Mouse (Mus musculus) forebrain, postnatal 0 days (tissue): Measurements from ENCODE around the gene Ahdc1. TPM values are rescaled to one million over a fixed set of nuclear protein-coding genes. Genes with fewer than 3 reads are reported as not detected.

Source experiments
- ATAC-seq: fragments of 200-750 bp; cut with Nextera tagmentation; 2 replicates; pipeline ENCODE4 v1.8.0; 2017; ENCODE audit warnings: mild to moderate bottlenecking, moderate library complexity
- DNase-seq: peaks from one replicate; pipeline ENCODE4 v3.0.0-alpha.2; 2015
- H3K27ac ChIP-seq: fragments of 300-500 bp; sonication (generic); 2 replicates; pipeline ENCODE4 v1.5.1; 2014; ENCODE audit warnings: low read depth, mild to moderate bottlenecking, antibody characterized with exemption, low read length, moderate library complexity, mixed read lengths
- H3K27me3 ChIP-seq: fragments of 300-500 bp; sonication (generic); 2 replicates; pipeline ENCODE4 v1.6.1; 2014; ENCODE audit warnings: mild to moderate bottlenecking, low read length, mixed read lengths; ENCODE audit not compliant: insufficient read depth
- H3K36me3 ChIP-seq: fragments of 300-500 bp; sonication (generic); 2 replicates; pipeline ENCODE4 v1.6.1; 2014; ENCODE audit warnings: mild to moderate bottlenecking, moderate library complexity; ENCODE audit not compliant: insufficient read depth
- H3K4me1 ChIP-seq: fragments of 300-500 bp; sonication (generic); 2 replicates; pipeline ENCODE4 v1.6.1; 2014; ENCODE audit warnings: antibody characterized with exemption; ENCODE audit not compliant: insufficient read depth
- H3K4me2 ChIP-seq: fragments of 300-500 bp; sonication (generic); 2 replicates; pipeline ENCODE4 v1.6.1; 2014; ENCODE audit warnings: low read depth, mild to moderate bottlenecking, moderate library complexity
- H3K4me3 ChIP-seq: fragments of 300-500 bp; sonication (generic); 2 replicates; pipeline ENCODE4 v1.5.1; 2014; ENCODE audit warnings: low read depth, low read length, mixed read lengths
- H3K9ac ChIP-seq: fragments of 300-500 bp; sonication (generic); 2 replicates; pipeline ENCODE4 v1.6.1; 2014; ENCODE audit warnings: mild to moderate bottlenecking
- H3K9me3 ChIP-seq: fragments of 300-500 bp; sonication (generic); 2 replicates; pipeline ENCODE4 v1.6.1; 2016; ENCODE audit warnings: low read length
- CTCF ChIP-seq: sonication (generic); IDR thresholded peaks from 2 replicates; pipeline ENCODE4 v1.5.1; 2016; ENCODE audit warnings: antibody characterized with exemption, control low read depth, low read depth
- WGBS: fragments of 180-500 bp; shearing (Covaris S2); extraction: QIAGEN DNeasy Blood & Tissue Kit; methylation state at CpG from one replicate; pipeline ENCODE4 v1.1.7; 2014; 5-methylcytosine and 5-hydroxymethylcytosine counted together
- polyA plus RNA-seq: library from polyadenylated mRNA; unstranded; fragments of >200 nt; fragmentation: Nextera tagmentation; extraction: Ambion mirVana; gene quantifications from 2 replicates; pipeline ENCODE4 v1.2.1, GENCODE M21; 2015
- total RNA-seq: library from RNA; depleted of rRNA; stranded (reverse); fragments of >200 nt; gene quantifications from 2 replicates; pipeline ENCODE4 v1.2.3, GENCODE M21; 2014

Ahdc1 gene
- total and polyA plus RNA-seq, 2 experiments from 2014 or later: 8.4 to 82.4 TPM

DNA sequence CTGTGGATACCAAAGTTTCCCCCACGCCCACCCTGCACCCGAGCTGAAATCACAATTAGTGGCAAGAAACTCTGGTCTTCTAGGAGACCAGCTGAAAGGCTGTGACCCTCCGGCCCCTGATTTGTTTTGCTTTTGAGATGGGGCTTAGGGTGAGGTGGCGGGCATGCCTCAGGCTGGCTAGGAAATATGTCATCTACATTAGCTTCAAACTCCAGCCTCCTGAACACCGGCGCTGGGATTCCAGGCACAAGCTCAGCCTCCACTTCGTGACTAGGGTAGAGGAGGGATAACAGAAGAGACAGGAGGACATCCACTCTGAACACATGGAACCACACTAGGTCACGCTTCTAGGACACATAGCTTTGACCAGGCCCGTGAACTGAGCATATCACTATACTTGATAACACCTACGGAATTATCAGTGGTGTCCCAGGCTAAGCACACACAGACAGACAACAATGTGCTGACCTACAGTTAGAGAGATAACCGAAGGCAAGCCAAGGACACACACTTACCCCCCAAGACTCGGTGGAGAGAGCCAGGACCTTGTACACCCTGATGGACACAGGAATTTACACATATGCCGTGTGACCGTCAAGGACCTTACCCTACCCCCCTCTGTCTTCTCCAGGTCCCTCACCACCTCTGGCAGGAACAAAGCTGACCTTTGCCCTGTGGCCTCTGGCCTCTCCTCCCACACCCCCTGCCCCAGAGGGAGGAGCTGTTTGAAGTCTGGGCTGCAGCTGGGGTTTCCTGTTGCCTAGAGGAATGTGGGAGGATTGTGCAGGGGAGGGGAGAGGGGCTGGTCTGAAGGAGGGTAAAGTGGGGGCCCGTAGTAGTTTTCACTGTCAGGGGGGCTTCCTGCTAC lies 3.3 kb upstream of the Ahdc1 start:
- peaks cover 11% of the 10 kb centered on the region for H3K27me3 ChIP-seq

DNA sequence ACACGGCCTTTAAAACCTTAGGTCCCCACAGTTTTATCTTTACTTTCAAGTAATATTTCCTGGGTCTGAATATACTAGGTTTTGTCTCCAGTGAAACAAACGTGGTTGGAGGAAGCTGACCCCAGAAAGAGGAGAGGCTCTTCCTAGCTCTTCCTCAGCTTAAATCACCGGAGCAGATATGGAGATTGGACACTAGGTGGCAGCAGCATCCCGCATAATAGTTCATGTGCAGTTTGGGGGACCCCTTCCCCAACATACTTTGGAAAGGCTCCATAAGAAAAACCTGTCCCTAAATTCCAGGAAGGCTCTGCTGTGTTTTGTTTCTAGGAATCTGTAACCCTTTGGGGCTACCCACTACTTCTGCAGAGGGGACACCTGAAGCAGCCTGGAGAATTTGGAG lies 1.9 kb upstream of the Ahdc1 start:
- H3K27ac ChIP-seq: no peak overlapping the region
- WGBS: under 1% methylated on average over 4 of the region's 4 CpGs
- no peaks in the 10 kb centered on the region for H3K36me3 ChIP-seq
- DNase-seq (peak; percentile 87), ATAC-seq (no peak)
- TF ChIP-seq CTCF: peak; percentile 92
- H3K9ac ChIP-seq: no peak overlapping the region
- H3K4me1 ChIP-seq: peaks cover 2% of the 10 kb centered on the region
- no peaks in the 10 kb centered on the region for H3K9me3 ChIP-seq
- peaks cover 11% of the 10 kb centered on the region for H3K27me3 ChIP-seq
- no peak overlapping the region for H3K4me2 ChIP-seq
- H3K4me3 ChIP-seq: no peak overlapping the region

More for the DNA sequence above, 3.3 kb upstream of the Ahdc1 start:
- H3K4me2 ChIP-seq: no peak overlapping the region
- no peak for DNase-seq
- H3K9ac ChIP-seq: no peak overlapping the region
- H3K36me3 ChIP-seq: no peaks in the 10 kb centered on the region
- ATAC-seq: no peak
- no peak for TF ChIP-seq CTCF
- H3K27ac ChIP-seq: no peak overlapping the region
- H3K4me3 ChIP-seq: no peak overlapping the region
- H3K4me1 ChIP-seq: 0 out of 2 replicates have a peak, but pooled peaks cover 3% of the 10 kb centered on the region
- no peaks in the 10 kb centered on the region for H3K9me3 ChIP-seq
- WGBS: 51% methylated on average over 15 of the region's 15 CpGs

DNA sequence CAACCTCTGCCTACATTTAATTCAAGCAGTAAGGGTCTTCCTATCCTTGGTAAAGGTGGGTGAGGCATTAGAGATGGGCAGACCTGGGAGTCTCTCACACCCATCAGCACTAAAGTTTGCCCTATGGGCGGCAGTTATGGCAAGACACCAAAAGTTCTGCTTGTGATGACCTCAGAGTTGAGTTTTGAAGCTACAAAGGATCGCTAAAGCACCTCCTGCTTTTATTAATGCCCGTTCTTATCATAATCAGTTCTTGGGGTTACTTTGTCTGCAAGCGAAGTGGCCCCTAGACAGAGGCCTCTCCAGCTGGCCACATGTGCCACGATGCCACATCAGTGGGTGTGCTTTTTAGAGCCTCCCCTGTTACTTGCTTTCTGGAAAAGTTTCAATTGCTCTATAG lies 1.4 kb upstream of the Ahdc1 start:
- peaks cover 11% of the 10 kb centered on the region for H3K27me3 ChIP-seq
- 66% methylated on average over 5 of the region's 5 CpGs for WGBS
- no peak for ATAC-seq

DNA sequence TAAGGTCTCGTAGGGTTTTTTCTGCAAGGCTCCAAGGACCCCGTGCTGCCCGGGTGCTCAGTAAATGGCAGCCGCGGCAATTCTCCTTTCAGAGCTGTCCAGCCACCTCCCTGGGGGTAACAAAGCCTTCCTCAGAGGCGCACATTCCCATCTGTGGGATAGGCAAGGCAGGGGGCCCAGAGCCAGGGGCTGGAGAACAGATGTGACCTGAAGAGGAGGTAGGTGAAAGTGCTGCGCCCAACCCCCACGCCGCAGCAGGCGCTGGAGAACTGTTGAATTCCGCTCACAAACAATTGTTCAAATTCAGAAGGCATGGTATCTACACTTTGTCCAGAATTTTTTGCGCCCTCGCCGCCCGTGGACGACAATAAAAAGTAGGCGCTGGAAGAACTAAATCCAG lies 449 bp upstream of the Ahdc1 start:
- peak overlapping the region; percentile 91 for H3K4me3 ChIP-seq
- WGBS: 1% methylated on average over 17 of the region's 17 CpGs
- DNase-seq: no peak
- H3K9me3 ChIP-seq: no peaks in the 10 kb centered on the region
- no peak overlapping the region for H3K9ac ChIP-seq
- H3K4me1 ChIP-seq: peaks cover 14% of the 10 kb centered on the region
- no peaks in the 10 kb centered on the region for H3K36me3 ChIP-seq
- peak overlapping the region; percentile 92 for H3K4me2 ChIP-seq
- TF ChIP-seq CTCF: no peak
- H3K27ac ChIP-seq: no peak overlapping the region
- H3K27me3 ChIP-seq: peaks cover 11% of the 10 kb centered on the region
- ATAC-seq: no peak

More for the DNA sequence above, 1.4 kb upstream of the Ahdc1 start:
- no peak for TF ChIP-seq CTCF
- H3K36me3 ChIP-seq: no peaks in the 10 kb centered on the region
- H3K27ac ChIP-seq: no peak overlapping the region
- no peak overlapping the region for H3K4me3 ChIP-seq
- no peaks in the 10 kb centered on the region for H3K9me3 ChIP-seq
- H3K9ac ChIP-seq: no peak overlapping the region
- peaks cover 7% of the 10 kb centered on the region for H3K4me1 ChIP-seq
- DNase-seq: no peak
- H3K4me2 ChIP-seq: no peak overlapping the region

DNA sequence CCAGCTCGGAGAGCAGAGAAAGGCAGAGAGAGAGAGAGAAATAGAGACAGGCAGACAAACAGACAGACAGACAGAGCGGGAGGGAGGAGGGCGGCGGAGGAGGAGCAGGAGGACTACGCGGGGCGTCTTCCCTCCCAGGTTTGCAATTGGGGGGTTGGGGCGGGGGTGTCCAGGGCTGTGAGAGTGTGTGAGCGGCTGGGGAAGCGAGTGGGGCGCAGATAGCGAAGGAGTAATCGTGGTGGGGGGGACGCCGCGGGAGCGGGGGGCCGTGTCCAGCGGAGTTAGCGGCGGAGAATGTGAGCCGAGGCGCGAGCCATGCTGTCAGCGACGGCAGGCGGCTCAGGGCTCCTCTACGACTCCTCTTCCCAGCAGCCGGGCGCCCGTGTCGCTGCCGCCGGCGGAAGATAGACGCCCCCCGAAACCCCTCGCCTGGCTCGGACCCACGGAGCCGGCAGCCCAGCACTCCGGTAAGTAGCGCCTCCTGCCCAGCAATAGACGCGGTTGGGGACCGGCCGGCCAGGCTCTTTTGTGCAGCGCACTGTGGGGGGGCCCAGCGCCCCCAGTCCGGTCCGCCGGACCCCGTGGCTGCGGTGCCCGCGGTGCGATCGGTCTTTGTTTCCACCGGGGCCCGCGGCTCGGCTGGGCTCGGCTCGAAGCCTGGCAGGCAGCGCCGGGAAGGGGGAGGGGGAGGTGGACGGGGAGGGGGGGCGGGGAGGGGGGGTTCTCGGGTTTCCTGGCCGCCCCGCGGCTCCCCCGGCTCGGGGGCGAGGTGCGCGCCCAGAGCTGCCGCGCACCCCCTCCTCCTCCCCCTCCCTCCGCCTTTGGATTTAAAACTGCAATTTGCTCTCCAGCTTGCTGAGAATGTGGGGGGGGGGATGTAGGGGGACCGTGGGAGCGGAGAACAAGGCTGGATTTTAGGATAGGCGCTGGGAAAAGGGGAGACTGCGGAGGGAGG lies 1.0 kb downstream of the Ahdc1 start:
- Histone ChIP-seq H3K4me2 (peak overlapping the region; percentile 92), H3K36me3 (no peaks in the 10 kb centered on the region), H3K4me1 (peaks cover 24% of the 10 kb centered on the region), H3K27ac (peak overlapping the region; percentile 97), H3K27me3 (peaks cover 11% of the 10 kb centered on the region), H3K9me3 (no peaks in the 10 kb centered on the region), H3K9ac (peak overlapping the region; percentile 98), H3K4me3 (peak overlapping the region; percentile 91)
- TF ChIP-seq CTCF: no peak
- ATAC-seq: peak; percentile 11
- peak; percentile 70 for DNase-seq
- WGBS: under 1% methylated on average over 59 of the region's 84 CpGs

DNA sequence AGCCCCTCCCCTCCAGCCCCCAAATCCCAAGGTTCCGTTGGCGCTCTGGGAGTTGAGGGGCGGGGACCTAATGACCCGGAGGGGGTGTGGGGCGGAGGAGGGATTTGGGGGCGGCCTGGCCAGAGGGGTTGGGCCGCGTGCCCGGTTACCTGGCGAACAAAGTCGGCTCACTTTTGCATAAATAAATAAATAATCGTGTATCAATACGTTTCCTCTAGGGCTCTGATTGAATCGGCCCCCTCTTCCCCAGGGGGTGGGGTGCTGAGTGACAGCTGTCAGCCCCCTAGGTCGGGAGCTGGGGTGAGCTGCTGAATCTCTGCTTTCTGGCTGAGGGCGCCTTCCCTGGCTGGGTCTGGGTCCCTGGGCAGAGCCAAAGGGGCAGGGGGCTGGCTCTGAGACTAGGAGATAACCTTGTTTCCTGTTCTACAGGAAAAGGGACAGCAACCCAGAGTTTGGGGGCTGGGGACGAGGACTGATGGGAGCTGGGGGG lies 1.8 kb downstream of the Ahdc1 start:
- Histone ChIP-seq H3K9ac (peak overlapping the region; percentile 98), H3K27me3 (peaks cover 11% of the 10 kb centered on the region), H3K4me1 (peaks cover 29% of the 10 kb centered on the region), H3K4me2 (peak overlapping the region; percentile 92), H3K36me3 (no peaks in the 10 kb centered on the region), H3K27ac (peak overlapping the region; percentile 97), H3K4me3 (peak overlapping the region; percentile 91), H3K9me3 (no peaks in the 10 kb centered on the region)
- 0% methylated on average over 17 of the region's 17 CpGs for WGBS
- no peak for TF ChIP-seq CTCF
- DNase-seq (no peak), ATAC-seq (no peak)
